Mouse (Mus musculus) E14TG2a.4 (cell line): ENCODE measurements around the gene Hgd.

Experiments used
- H3K27me3 ChIP-seq: 2 replicates; pipeline ENCODE4 v1.6.1; 2014; ENCODE audit warnings: low read length, control low read depth; ENCODE audit not compliant: insufficient read depth
- H3K36me3 ChIP-seq: 2 replicates; pipeline ENCODE4 v1.6.1; 2014; ENCODE audit warnings: low read length, control low read depth; ENCODE audit not compliant: insufficient read depth
- H3K4me1 ChIP-seq: replicated peaks from 2 replicates; pipeline ENCODE4 v1.6.1; 2014; ENCODE audit warnings: low read depth, low read length, control low read depth
- H3K4me3 ChIP-seq: replicated peaks from 2 replicates; pipeline ENCODE4 v1.5.1; 2014; ENCODE audit warnings: mild to moderate bottlenecking, low read length
- H3K9me3 ChIP-seq: 2 replicates; pipeline ENCODE4 v1.6.1; 2014; ENCODE audit warnings: low read length, control low read depth
- CTCF ChIP-seq: conservative IDR thresholded peaks from 2 replicates; pipeline ENCODE4 v1.5.1; 2014; ENCODE audit warnings: low read length
- NANOG ChIP-seq: IDR thresholded peaks from 2 replicates; pipeline ENCODE4 v1.6.1; 2014; ENCODE audit warnings: borderline replicate concordance, low read length, mixed read lengths
- POU5F1 ChIP-seq: IDR thresholded peaks from 2 replicates; pipeline ENCODE4 v1.6.1; 2014; ENCODE audit warnings: low read length, borderline replicate concordance

Gene Hgd

DNA sequence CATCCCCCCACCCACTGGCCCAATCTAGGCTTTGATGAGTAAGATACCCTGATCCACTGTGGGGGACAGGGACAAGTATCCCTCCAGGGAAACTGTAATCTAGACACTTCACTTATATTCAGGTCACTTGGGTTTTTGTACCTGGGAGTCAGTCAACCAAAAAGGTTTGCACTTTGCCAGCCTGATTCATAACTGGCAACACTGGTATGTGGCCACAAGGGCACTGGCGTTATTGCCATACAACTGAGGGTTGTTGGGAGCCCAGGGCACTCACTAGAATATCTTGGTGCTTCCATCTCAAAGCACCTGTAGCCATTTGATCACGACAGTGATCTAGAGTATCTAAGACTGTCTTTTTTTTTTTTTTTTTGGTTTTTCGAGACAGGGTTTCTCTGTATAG, 65.8 kb downstream of the Hgd start:
- TF ChIP-seq POU5F1 = no peak
- TF ChIP-seq CTCF = no peak
- no peak for TF ChIP-seq NANOG

DNA sequence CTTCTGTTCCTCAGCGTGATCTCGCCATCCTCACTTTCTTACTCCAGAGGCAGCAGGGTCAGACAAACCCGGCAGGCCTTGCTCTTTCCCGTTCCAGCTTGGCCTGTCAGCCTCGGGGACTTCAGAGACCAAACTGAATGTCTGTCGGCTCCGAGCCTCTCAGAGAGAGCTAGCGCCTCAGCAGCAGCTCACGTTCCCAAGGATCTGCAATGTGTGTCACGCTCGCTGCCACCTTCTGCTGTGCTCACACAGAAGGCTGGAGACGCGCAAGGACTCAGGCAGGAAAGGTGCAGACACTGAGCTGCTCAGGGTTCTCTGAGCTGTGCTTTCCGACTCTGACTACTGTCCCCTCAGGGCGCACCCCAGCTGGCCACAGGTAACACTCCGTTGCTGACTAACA, 67.1 kb downstream of the Hgd start:
- Histone ChIP-seq H3K36me3 (peaks cover 42% of the 10 kb centered on the region), H3K27me3 (no peaks in the 10 kb centered on the region), H3K4me1 (peaks cover 56% of the 10 kb centered on the region), H3K4me3 (no peak overlapping the region), H3K9me3 (no peaks in the 10 kb centered on the region)
- no peak for TF ChIP-seq NANOG
- TF ChIP-seq POU5F1 = no peak
- no peak for TF ChIP-seq CTCF

More for the DNA sequence above, 65.8 kb downstream of the Hgd start:
- Histone ChIP-seq H3K36me3 (peaks cover 41% of the 10 kb centered on the region), H3K4me3 (no peak overlapping the region), H3K9me3 (no peaks in the 10 kb centered on the region), H3K4me1 (peaks cover 45% of the 10 kb centered on the region), H3K27me3 (no peaks in the 10 kb centered on the region)

DNA sequence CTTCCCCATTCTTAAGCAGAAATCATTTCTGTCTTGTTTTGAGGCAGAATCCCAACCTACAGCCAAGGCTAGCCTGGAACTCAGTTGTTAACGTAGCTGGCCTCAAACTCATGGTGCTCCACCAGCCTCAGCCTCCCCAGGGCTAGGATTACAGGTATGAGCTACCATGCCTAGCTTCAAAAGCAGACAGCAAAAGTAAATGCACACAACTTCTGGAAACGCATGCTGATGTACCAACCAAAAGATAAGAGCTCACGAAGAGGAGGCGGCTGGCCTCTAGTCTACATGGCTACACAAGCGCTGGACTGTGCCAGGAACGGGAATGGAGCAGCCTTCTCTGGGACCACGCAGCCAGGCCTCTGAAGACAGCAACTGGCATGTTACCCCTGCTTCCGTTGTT, 68.0 kb downstream of the Hgd start:
- Histone ChIP-seq H3K9me3 (no peaks in the 10 kb centered on the region), H3K36me3 (peaks cover 50% of the 10 kb centered on the region), H3K27me3 (no peaks in the 10 kb centered on the region), H3K4me1 (peaks cover 65% of the 10 kb centered on the region), H3K4me3 (no peak overlapping the region)
- TF ChIP-seq POU5F1 (no peak), CTCF (no peak), NANOG (no peak)

DNA sequence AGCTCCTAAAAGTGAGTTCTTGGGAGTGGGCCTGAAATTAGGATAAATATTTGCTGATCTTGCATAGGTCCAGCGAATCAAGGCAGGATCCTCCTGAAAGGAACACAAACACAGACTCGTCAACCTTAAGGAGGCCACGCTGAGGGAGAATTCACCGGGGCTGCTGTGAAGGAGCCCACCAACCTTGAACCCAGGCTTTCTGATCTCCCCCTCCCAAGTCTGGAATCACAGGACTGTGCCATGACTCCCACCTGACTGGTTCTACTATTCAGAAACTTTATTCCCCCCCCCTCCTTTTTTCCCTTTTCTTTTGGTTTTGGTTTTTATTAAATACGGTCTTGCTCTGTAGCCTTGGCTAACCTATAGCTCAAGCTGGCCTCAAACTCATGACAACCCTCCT, 69.1 kb downstream of the Hgd start:
- Histone ChIP-seq H3K4me3 (no peak overlapping the region), H3K4me1 (peaks cover 71% of the 10 kb centered on the region), H3K9me3 (no peaks in the 10 kb centered on the region), H3K27me3 (no peaks in the 10 kb centered on the region), H3K36me3 (peaks cover 50% of the 10 kb centered on the region)
- TF ChIP-seq NANOG (no peak), POU5F1 (no peak), CTCF (no peak)

DNA sequence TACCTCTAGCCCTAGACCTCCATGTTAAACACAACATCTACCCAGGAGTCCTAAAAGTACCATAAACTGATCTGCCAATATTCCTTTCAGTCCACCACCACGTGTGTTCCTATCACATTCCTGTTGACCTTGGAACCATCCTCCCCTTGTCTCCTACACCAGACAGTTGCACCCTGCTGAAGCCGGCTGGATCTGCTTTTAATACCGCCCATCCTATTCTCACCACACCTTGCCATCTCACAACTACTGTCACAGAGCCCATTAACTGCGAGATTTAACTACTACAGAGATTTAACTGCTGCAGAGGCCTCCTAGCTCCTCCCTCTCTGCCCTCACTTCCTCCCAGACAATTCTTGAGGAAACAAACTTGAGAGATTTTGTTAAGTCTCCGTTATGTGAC, 71.5 kb downstream of the Hgd start:
- no peaks in the 10 kb centered on the region for H3K27me3 ChIP-seq
- no peak for TF ChIP-seq POU5F1
- TF ChIP-seq NANOG = no peak
- TF ChIP-seq CTCF = no peak
- H3K36me3 ChIP-seq = peaks cover 34% of the 10 kb centered on the region
- peaks cover 84% of the 10 kb centered on the region for H3K4me1 ChIP-seq
- H3K4me3 ChIP-seq = 0 out of 2 replicates have a peak overlapping the region, but pooled peaks have one; percentile 95
- no peaks in the 10 kb centered on the region for H3K9me3 ChIP-seq

DNA sequence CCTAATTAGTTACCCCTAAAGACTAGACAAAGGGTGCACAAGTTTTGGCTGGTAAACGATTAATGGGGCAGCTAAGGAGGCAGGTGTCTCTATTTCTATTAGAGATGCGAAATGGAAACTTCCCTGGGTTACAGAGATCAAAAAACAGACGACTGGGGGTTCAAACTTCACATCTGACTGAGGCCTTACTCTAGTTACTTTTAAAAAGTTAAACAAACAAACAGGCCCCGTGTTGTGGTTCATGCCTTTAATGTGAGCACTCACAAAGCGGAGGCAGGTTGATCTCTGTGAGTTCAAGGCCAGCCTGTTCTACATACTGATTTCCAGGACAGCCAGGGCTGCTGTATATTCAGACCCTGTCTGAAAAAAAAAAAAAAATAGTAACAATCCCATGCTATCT, 72.7 kb downstream of the Hgd start:
- Histone ChIP-seq H3K4me1 (peaks cover 79% of the 10 kb centered on the region), H3K27me3 (no peaks in the 10 kb centered on the region), H3K4me3 (peak overlapping the region; percentile 95), H3K9me3 (no peaks in the 10 kb centered on the region), H3K36me3 (peaks cover 22% of the 10 kb centered on the region)
- TF ChIP-seq CTCF (no peak), NANOG (no peak), POU5F1 (no peak)

DNA sequence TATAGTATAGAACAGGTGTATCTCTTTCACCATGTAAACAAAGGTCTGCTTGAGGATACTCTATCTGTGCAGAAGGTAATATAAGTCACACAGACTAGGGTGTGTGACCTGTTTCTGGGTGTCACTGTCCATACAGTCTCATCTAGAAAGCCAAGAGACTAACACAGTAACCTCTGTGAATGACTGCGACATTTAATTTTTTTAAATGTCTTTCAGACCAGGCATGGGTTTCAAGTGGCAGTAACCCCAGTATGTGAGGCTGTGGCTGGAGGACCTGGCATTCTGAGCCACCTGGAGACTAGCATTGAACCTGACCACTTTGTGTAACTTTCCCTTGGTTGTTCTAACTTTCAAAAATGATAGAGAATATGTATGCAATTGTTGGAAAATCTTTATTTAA, 73.1 kb downstream of the Hgd start:
- peak overlapping the region; percentile 95 for H3K4me3 ChIP-seq
- no peaks in the 10 kb centered on the region for H3K9me3 ChIP-seq
- H3K4me1 ChIP-seq = peaks cover 78% of the 10 kb centered on the region
- H3K36me3 ChIP-seq = peaks cover 18% of the 10 kb centered on the region
- TF ChIP-seq NANOG (no peak), POU5F1 (no peak), CTCF (no peak)
- H3K27me3 ChIP-seq = no peaks in the 10 kb centered on the region

DNA sequence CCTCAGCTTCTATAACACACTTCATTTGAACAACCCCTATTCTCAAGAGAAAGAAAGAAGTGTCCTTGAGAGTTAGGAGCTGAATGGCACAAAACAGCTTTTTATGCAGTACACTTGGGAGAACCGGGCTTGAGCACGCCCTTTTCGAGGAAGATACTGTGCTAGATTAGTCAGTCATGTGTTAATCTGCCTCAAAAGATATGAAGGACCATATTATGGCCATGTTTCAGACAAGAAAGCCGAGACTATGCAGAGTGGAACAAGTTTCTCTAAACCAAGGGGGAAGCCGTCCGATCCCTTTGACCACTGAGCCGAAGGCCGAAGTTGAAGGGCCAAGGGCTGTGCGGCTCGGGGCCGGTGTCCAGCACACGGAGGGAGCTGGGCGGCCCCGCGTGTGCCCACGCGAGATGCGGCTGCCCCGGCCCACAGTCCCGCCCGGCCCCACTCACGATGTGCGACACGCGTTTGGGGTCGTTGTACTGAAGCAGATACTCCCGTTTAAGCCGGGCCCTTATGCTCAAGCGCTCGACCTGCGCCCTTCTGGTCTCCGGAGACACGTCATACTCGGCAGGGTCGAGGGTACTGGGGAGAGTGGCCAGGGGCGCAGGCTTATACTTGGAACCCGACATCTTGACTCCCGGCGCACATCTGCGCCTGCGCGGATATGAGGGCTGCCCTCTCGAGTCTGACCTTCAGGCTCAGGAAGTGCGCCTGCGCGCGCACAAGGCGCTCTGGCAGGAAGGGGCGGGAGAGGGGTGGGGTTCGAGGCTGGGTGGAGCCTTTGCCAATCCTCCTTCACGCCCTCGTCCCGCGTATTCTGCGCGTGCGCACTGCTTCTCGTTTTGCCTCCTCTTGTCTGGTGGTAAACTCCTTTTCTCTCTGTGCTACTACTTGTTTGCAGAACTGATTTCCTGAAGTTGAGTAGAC, 74.0 kb downstream of the Hgd start, which contains the start of gene Ndufb4:
Ndufb4 (minus strand) TSS at position 723 of the 927 bp plus-strand sequence.
- TF ChIP-seq POU5F1 = no peak
- no peak for TF ChIP-seq CTCF
- no peak for TF ChIP-seq NANOG
- H3K9me3 ChIP-seq = no peaks in the 10 kb centered on the region
- H3K27me3 ChIP-seq = no peaks in the 10 kb centered on the region
- peaks cover 69% of the 10 kb centered on the region for H3K4me1 ChIP-seq
- H3K36me3 ChIP-seq = peaks cover 9% of the 10 kb centered on the region; the same call in 1 of the 2 replicates
- peak within 1 kb of the TSS; percentile 95 for H3K4me3 ChIP-seq
